Mouse (Mus musculus) cortical plate, adult 2 months (tissue): ENCODE data around the gene Cenpt.

Experiments
- CTCF ChIP-seq: fragments of 200-500 bp; IDR thresholded peaks from 2 replicates; pipeline ENCODE4 v1.5.1; 2011; ENCODE audit warnings: mild to moderate bottlenecking, control low read depth, low read length; ENCODE audit not compliant: insufficient read depth; ENCODE audit errors: extremely low read depth
- POLR2A ChIP-seq: fragments of 200-500 bp; IDR thresholded peaks from 2 replicates; pipeline ENCODE4 v1.6.1; 2011; ENCODE audit warnings: mild to moderate bottlenecking, low read length, control low read depth; ENCODE audit not compliant: insufficient read depth; ENCODE audit errors: extremely low read depth

DNA sequence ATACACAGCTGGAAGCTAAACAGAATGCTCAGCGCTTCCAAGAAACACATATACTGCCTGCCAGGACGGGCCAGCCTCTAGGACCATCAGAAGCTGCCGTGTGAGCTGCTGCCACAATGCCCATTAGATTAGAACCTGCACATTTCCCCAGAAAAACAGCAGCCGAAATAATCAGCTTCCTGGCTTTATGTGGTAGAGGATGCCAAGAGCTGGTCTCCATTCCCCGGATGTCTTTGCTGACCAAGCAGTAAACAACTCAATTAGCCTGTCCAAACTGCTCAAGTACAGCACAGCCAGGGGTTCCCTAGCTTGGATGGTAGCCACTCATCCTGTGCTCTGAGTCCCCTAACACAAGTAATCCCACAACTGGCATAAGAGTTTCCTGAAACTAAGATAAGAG is 45.3 kb downstream of the Cenpt start:
- TF ChIP-seq CTCF (no peak), POLR2A (no peak)
